Mouse (Mus musculus) forebrain, embryonic 12.5 days (tissue): ENCODE measurements around the gene Ttc9b. TPM values are rescaled to one million over a fixed set of nuclear protein-coding genes. Genes with fewer than 3 reads are reported as not detected.
A peak's percentile ranks its signal among the peaks of the same experiment; 100 is the strongest.

Experiments used
- ATAC-seq: fragments of 200-750 bp; cut with Nextera tagmentation; 2 replicates; pipeline ENCODE4 v1.8.0; 2017; ENCODE audit warnings: moderate TSS enrichment; ENCODE audit not compliant: low FRiP score
- H3K27ac ChIP-seq: fragments of 300-500 bp; sonication (generic); 2 replicates; pipeline ENCODE4 v1.5.1; 2016; ENCODE audit warnings: mild to moderate bottlenecking
- H3K27me3 ChIP-seq: fragments of 300-500 bp; sonication (generic); 2 replicates; pipeline ENCODE4 v1.6.1; 2016; ENCODE audit warnings: mild to moderate bottlenecking
- H3K36me3 ChIP-seq: fragments of 300-500 bp; sonication (generic); replicated peaks from 2 replicates; pipeline ENCODE4 v1.6.1; 2016; ENCODE audit warnings: mild to moderate bottlenecking
- H3K4me1 ChIP-seq: fragments of 300-500 bp; sonication (generic); 2 replicates; pipeline ENCODE4 v1.6.1; 2016
- H3K4me2 ChIP-seq: fragments of 300-500 bp; sonication (generic); 2 replicates; pipeline ENCODE4 v1.6.1; 2016; ENCODE audit warnings: mild to moderate bottlenecking, moderate library complexity
- H3K4me3 ChIP-seq: fragments of 300-500 bp; sonication (generic); replicated peaks from 2 replicates; pipeline ENCODE4 v1.5.1; 2016; ENCODE audit warnings: mild to moderate bottlenecking
- H3K9ac ChIP-seq: fragments of 300-500 bp; sonication (generic); 2 replicates; pipeline ENCODE4 v1.6.1; 2016; ENCODE audit warnings: mild to moderate bottlenecking
- H3K9me3 ChIP-seq: fragments of 300-500 bp; sonication (generic); 2 replicates; pipeline ENCODE4 v1.6.1; 2016
- WGBS: fragments of 180-500 bp; shearing (Covaris S2); methylation state at CpG from one replicate; pipeline ENCODE4 v1.1.7; 2016; 5-methylcytosine and 5-hydroxymethylcytosine counted together
- polyA plus RNA-seq: library from polyadenylated mRNA; unstranded; fragments of >200 nt; fragmentation: Nextera tagmentation; extraction: Ambion mirVana; gene quantifications from 2 replicates; pipeline ENCODE4 v1.2.1, GENCODE M21; 2016

Gene Ttc9b
- polyA plus RNA-seq, 1 experiment from 2014 or later = 21.4 TPM

DNA sequence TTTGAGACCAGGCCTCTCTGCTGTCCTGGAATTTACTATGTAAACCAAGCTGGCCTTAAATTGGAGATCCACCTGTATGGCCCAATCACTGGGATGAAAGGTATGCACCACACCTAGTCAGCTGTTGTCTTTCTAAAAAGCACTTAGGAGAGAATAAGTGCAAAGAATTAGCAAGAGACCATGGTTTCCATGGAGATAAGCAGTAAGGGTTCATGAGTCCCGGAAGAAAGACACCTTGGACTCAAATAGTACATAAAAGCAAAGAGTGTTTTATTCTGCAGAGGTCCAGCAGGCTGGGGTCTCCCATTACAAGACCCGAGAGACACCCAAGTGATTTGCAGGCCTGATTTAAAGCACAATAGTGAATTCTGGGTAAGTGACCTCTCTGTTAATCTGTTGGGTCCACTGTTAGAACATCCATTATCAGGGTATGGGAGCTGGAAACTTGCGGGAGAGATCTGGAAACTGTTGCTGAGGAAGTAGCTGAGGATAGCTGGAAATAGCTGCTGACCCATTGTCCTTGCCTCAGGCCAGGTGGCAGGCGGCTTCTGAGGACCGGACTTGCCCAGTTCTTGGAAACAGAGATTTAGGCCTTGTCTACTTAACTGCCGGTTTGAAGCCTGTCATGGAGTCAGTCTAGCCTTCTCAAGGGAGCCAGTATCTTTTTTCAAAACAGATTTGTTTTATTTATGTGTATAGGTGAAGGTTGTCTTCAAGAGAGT is 6.3 kb upstream of the Ttc9b start:
- no peak for ATAC-seq
- Histone ChIP-seq H3K4me2 (no peak overlapping the region), H3K4me1 (no peaks in the 10 kb centered on the region; the same call in 1 of the 2 replicates), H3K4me3 (no peak overlapping the region), H3K36me3 (no peaks in the 10 kb centered on the region), H3K9me3 (no peaks in the 10 kb centered on the region), H3K27me3 (peaks cover 4% of the 10 kb centered on the region), H3K9ac (no peak overlapping the region), H3K27ac (no peak overlapping the region)
- 85% methylated on average over 6 of the region's 6 CpGs for WGBS

- peaks cover 25% of the 10 kb centered on the region for H3K27me3 ChIP-seq
- ATAC-seq = no peak
- H3K9me3 ChIP-seq = no peaks in the 10 kb centered on the region
- 96% methylated on average over 11 of the region's 11 CpGs for WGBS
- H3K4me1 ChIP-seq = peaks cover 10% of the 10 kb centered on the region
- H3K27ac ChIP-seq = no peak overlapping the region
- H3K36me3 ChIP-seq = no peaks in the 10 kb centered on the region
- H3K9ac ChIP-seq = no peak overlapping the region
- H3K4me2 ChIP-seq = no peak overlapping the region
- H3K4me3 ChIP-seq = no peak overlapping the region
Measured at GRCm38 (mm10) chr7:27649723-27650122, 4.0 kb upstream of the Ttc9b start.

GRCm38 (mm10) chr7:27650949-27651348 is 2.8 kb upstream of the Ttc9b start:
- peaks cover 5% of the 10 kb centered on the region for H3K36me3 ChIP-seq
- peaks cover 31% of the 10 kb centered on the region for H3K27me3 ChIP-seq
- H3K27ac ChIP-seq = no peak overlapping the region
- no peak overlapping the region for H3K9ac ChIP-seq
- WGBS = 9% methylated on average over 10 of the region's 10 CpGs
- H3K4me1 ChIP-seq = peaks cover 14% of the 10 kb centered on the region
- H3K9me3 ChIP-seq = no peaks in the 10 kb centered on the region
- H3K4me3 ChIP-seq = peak overlapping the region; percentile 11; the same call in 1 of the 2 replicates
- H3K4me2 ChIP-seq = peak overlapping the region; percentile 19; the same call in 1 of the 2 replicates
- ATAC-seq = no peak

DNA sequence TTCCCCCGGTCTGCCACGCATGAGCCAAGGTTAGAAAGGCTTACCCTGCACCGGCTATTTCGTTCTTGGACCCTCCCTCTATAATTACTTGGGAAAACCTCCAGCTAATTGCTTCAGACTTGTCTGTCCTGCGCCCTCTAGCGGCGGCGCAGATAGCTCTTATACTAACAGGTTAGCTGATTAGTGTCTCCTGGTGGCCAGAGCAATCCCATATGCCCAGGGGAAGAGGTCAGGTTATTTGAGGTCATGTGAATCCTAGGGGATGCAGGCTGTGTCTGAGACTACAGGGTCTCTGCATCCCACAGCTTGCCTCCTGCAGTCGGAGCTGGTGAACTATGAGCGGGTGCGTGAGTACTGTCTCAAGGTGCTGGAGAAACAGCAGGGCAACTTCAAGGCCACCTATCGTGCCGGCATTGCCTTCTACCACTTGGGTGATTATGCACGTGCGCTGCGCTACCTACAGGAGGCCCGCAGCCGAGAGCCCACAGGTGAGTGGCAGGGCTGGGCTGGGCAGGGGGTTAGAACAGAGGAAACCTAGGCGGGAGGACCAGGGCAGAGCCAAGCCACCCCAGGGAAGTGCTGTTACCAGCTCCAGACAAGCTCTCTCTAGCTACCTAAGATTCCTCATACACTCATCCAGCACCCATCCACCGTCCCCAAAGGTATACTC is 1.0 kb downstream of the Ttc9b start:
- WGBS = 68% methylated on average over 20 of the region's 20 CpGs
- Histone ChIP-seq H3K9me3 (no peaks in the 10 kb centered on the region), H3K4me2 (peak overlapping the region; percentile 87), H3K4me1 (peaks cover 20% of the 10 kb centered on the region), H3K9ac (no peak overlapping the region), H3K27ac (no peak overlapping the region), H3K4me3 (peak overlapping the region; percentile 64), H3K27me3 (peaks cover 65% of the 10 kb centered on the region), H3K36me3 (peaks cover 32% of the 10 kb centered on the region)
- ATAC-seq = no peak

GRCm38 (mm10) chr7:27655545-27655944 is 1.8 kb downstream of the Ttc9b start:
- Histone ChIP-seq H3K9me3 (no peaks in the 10 kb centered on the region), H3K27ac (no peak overlapping the region), H3K4me2 (no peak overlapping the region), H3K4me3 (no peak overlapping the region), H3K27me3 (peaks cover 65% of the 10 kb centered on the region), H3K4me1 (peaks cover 20% of the 10 kb centered on the region), H3K36me3 (peaks cover 38% of the 10 kb centered on the region), H3K9ac (peak overlapping the region; percentile 12; the same call in 1 of the 2 replicates)
- no peak for ATAC-seq
- WGBS = 83% methylated on average over 11 of the region's 11 CpGs

DNA sequence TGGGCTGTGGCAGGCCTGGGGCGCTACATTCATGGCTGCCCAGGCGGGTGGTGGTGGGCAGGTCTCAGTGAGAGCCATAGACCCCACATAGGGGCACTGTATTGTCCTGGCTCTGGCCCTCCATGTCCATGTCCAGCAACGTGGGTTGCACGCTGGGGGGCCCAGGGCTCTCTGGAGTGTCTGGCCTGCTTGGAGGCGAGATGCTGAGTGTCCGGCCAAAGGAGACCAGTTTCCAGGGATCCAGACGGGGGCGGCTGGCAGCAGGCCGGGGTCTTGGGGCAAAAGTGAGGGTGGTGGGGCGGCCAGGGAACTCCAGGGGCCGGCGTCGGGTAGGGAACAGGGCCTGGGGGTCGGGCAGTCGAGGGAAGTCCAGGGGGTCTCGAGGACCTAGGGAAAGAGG is 2.9 kb downstream of the Ttc9b start:
- peaks cover 20% of the 10 kb centered on the region for H3K4me1 ChIP-seq
- H3K4me3 ChIP-seq = no peak overlapping the region
- no peak overlapping the region for H3K9ac ChIP-seq
- no peak for ATAC-seq
- H3K9me3 ChIP-seq = no peaks in the 10 kb centered on the region
- H3K27me3 ChIP-seq = peaks cover 65% of the 10 kb centered on the region
- no peak overlapping the region for H3K27ac ChIP-seq
- peaks cover 45% of the 10 kb centered on the region for H3K36me3 ChIP-seq
- WGBS = 88% methylated on average over 16 of the region's 16 CpGs
- H3K4me2 ChIP-seq = no peak overlapping the region

DNA sequence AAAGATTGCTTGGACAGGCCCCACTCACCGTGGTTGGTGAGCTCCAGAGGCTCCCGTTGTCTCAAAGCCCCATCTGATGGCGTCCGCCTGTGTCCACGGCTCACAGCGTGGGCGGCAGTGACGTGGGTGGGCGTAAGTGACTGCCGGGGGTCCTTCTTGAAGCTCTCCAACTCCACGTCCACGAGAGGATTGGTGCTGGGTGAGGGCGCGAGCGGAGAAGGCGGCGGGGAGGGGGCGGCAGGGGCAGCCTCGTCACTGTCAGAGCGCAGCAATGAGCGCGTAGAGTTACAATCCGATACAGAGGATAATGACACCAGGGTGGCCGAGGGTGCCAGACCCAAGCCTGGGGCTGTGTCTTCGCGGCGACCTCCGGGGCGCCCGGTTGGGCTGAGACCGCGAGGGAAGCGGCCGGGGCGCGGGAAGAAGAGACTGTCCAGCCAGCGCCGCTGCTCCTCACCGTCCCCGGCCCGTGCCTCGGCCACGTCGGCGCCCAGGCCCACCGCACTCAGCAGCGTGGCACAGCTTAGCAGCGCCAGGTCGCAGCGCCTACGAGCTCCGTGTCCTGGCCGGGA is 4.2 kb downstream of the Ttc9b start:
- H3K4me2 ChIP-seq = no peak overlapping the region
- H3K36me3 ChIP-seq = peaks cover 49% of the 10 kb centered on the region
- no peak for ATAC-seq
- no peak overlapping the region for H3K9ac ChIP-seq
- H3K9me3 ChIP-seq = no peaks in the 10 kb centered on the region
- H3K27ac ChIP-seq = no peak overlapping the region
- 35% methylated on average over 48 of the region's 53 CpGs for WGBS
- no peak overlapping the region for H3K4me3 ChIP-seq
- peaks cover 57% of the 10 kb centered on the region for H3K27me3 ChIP-seq
- H3K4me1 ChIP-seq = peaks cover 20% of the 10 kb centered on the region

- no peak overlapping the region for H3K9ac ChIP-seq
- WGBS = 67% methylated on average over 14 of the region's 14 CpGs
- ATAC-seq = no peak
- no peaks in the 10 kb centered on the region for H3K9me3 ChIP-seq
- H3K4me1 ChIP-seq = peaks cover 12% of the 10 kb centered on the region
- no peak overlapping the region for H3K27ac ChIP-seq
- H3K4me3 ChIP-seq = no peak overlapping the region
- peaks cover 52% of the 10 kb centered on the region for H3K36me3 ChIP-seq
- no peak overlapping the region for H3K4me2 ChIP-seq
- peaks cover 46% of the 10 kb centered on the region for H3K27me3 ChIP-seq
Measured at GRCm38 (mm10) chr7:27658712-27659663, 5.3 kb downstream of the Ttc9b start.

GRCm38 (mm10) chr7:27662038-27662437 is 8.3 kb downstream of the Ttc9b start:
- peaks cover 26% of the 10 kb centered on the region for H3K27me3 ChIP-seq
- H3K9ac ChIP-seq = no peak overlapping the region
- no peak overlapping the region for H3K4me3 ChIP-seq
- H3K27ac ChIP-seq = no peak overlapping the region
- peaks cover 61% of the 10 kb centered on the region for H3K36me3 ChIP-seq
- WGBS = 95% methylated on average over 4 of the region's 4 CpGs
- no peaks in the 10 kb centered on the region for H3K9me3 ChIP-seq
- no peak for ATAC-seq
- H3K4me2 ChIP-seq = no peak overlapping the region
- H3K4me1 ChIP-seq = no peaks in the 10 kb centered on the region

- no peaks in the 10 kb centered on the region for H3K27me3 ChIP-seq
- 54% methylated on average over 9 of the region's 9 CpGs for whole genome bisulfite sequencing
- H3K4me3 ChIP-seq = peak overlapping the region; percentile 92
- ATAC-seq = no peak
- H3K36me3 ChIP-seq = peaks cover 26% of the 10 kb centered on the region
- no peak overlapping the region for H3K27ac ChIP-seq
- H3K9me3 ChIP-seq = no peaks in the 10 kb centered on the region
- peak overlapping the region; percentile 100 for H3K4me2 ChIP-seq
- peak overlapping the region; percentile 96 for H3K9ac ChIP-seq
- H3K4me1 ChIP-seq = peaks cover 45% of the 10 kb centered on the region
Measured at GRCm38 (mm10) chr7:27673064-27673574, 19.4 kb downstream of the Ttc9b start.

DNA sequence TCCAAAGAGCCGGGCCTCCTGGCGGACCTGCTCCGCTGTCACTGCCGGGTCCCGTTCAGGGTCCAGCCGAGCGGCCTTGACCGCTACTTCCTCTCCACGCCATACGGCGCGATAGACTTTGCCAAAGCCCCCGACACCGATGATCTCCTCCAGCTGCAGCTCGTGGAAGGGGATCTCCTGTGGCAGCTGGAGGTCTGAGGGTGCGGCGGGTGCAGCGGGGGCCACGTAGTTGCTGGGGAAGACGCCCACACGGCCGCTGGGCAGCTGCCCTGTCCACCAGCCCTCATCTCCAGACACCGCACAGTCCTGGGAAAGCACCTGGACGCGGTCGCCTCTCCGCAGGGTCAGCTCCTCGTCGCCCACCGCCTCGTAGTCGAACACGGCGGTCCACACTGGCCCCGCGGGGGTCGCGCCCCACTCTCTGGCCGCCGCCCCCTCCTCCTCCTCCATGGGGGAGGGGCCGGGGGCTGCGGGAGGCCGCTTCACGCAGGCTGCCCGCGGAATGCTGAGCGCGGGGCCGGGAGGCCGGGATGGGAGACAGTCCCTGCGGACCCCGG is 19.9 kb downstream of the Ttc9b start:
- Histone ChIP-seq H3K4me1 (peaks cover 45% of the 10 kb centered on the region), H3K4me3 (peak overlapping the region; percentile 92), H3K36me3 (peaks cover 21% of the 10 kb centered on the region), H3K27me3 (no peaks in the 10 kb centered on the region), H3K27ac (peak overlapping the region; percentile 38; the same call in 1 of the 2 replicates), H3K9ac (peak overlapping the region; percentile 96), H3K4me2 (peak overlapping the region; percentile 100), H3K9me3 (no peaks in the 10 kb centered on the region)
- 3% methylated on average over 46 of the region's 52 CpGs for WGBS
- ATAC-seq = peak; percentile 6
